Mouse (Mus musculus): ENCODE measurements around the gene Egflam. TPM values are rescaled to one million over a fixed set of nuclear protein-coding genes. Genes with fewer than 3 reads are reported as not detected.

The Egflam gene
- polyA plus RNA-seq (2017; shearing (Covaris generic)), result not detected

GRCm38 (mm10) chr15:7397818-7398608 is at the start of gene Egflam:
Gene Egflam (minus strand): TSS chr15:7398395.
- no peak for ATAC-seq

GRCm38 (mm10) chr15:7443396-7444315 is 45.5 kb upstream of the Egflam start:
- no peak for ATAC-seq

GRCm38 (mm10) chr15:7442148-7443100 is 44.2 kb upstream of the Egflam start:
- no peak for ATAC-seq

- ATAC-seq, result no peak
Observed at GRCm38 (mm10) chr15:7424282-7424681, 26.1 kb upstream of the Egflam start.

GRCm38 (mm10) chr15:7404521-7404920 is 6.3 kb upstream of the Egflam start:
- no peak for ATAC-seq

- no peak for ATAC-seq
Observed at GRCm38 (mm10) chr15:7398609-7399540, 680 bp upstream of the Egflam start.

- no peak for ATAC-seq
Observed at GRCm38 (mm10) chr15:7397446-7397817, 763 bp downstream of the Egflam start.

GRCm38 (mm10) chr15:7383349-7383748 is 14.8 kb downstream of the Egflam start:
- no peak for ATAC-seq

GRCm38 (mm10) chr15:7382457-7382856 is 15.7 kb downstream of the Egflam start:
- no peak for ATAC-seq

GRCm38 (mm10) chr15:7352635-7353051 is 45.6 kb downstream of the Egflam start:
- ATAC-seq, result no peak

- ATAC-seq, result no peak
Observed at GRCm38 (mm10) chr15:7340703-7341309, 57.4 kb downstream of the Egflam start.

- no peak for ATAC-seq
Observed at GRCm38 (mm10) chr15:7334517-7335298, 63.5 kb downstream of the Egflam start.

GRCm38 (mm10) chr15:7332875-7333274 is 65.3 kb downstream of the Egflam start:
- no peak for ATAC-seq

- ATAC-seq, result no peak
Observed at GRCm38 (mm10) chr15:7322599-7323311, 75.4 kb downstream of the Egflam start.

- no peak for ATAC-seq
Observed at GRCm38 (mm10) chr15:7320901-7321300, 77.3 kb downstream of the Egflam start.

GRCm38 (mm10) chr15:7315539-7315938 is 82.7 kb downstream of the Egflam start:
- no peak for ATAC-seq

GRCm38 (mm10) chr15:7308711-7309110 is 89.5 kb downstream of the Egflam start:
- ATAC-seq, result no peak

- ATAC-seq, result no peak
Observed at GRCm38 (mm10) chr15:7299892-7300291, 98.3 kb downstream of the Egflam start.

GRCm38 (mm10) chr15:7295199-7295598 is 103.0 kb downstream of the Egflam start:
- ATAC-seq, result no peak

Measured in CD4-positive, CD25-positive, alpha-beta regulatory T cell, adult 4 months (primary cell).